Mouse (Mus musculus) forebrain, embryonic 14.5 days (tissue): ENCODE data around the gene Anapc10. TPM values are rescaled to one million over a fixed set of nuclear protein-coding genes. Genes with fewer than 3 reads are reported as not detected.
"Not testable (repeated sequence)": the region's sequence is repeated elsewhere in the genome, so short reads cannot be mapped to it uniquely, and the experiment has no call there.

ENCODE experiments used
- ATAC-seq: fragments of 200-750 bp; cut with Nextera tagmentation; 2 replicates; pipeline ENCODE4 v1.8.0; 2017; ENCODE audit warnings: mild to moderate bottlenecking, moderate library complexity
- DNase-seq: peaks from one replicate; pipeline ENCODE4 v3.0.0-alpha.2; 2015; ENCODE audit warnings: low spot score
- H3K27ac ChIP-seq: fragments of 300-500 bp; sonication (generic); 2 replicates; pipeline ENCODE4 v1.5.1; 2014; ENCODE audit warnings: low read depth, mild to moderate bottlenecking, control low read depth, low read length, moderate library complexity
- H3K27me3 ChIP-seq: fragments of 300-500 bp; sonication (generic); replicated peaks from 2 replicates; pipeline ENCODE4 v1.6.1; 2014; ENCODE audit warnings: low read length, control low read depth, mixed read lengths; ENCODE audit not compliant: control insufficient read depth, insufficient read depth
- H3K36me3 ChIP-seq: fragments of 300-500 bp; sonication (generic); 2 replicates; pipeline ENCODE4 v1.6.1; 2014; ENCODE audit warnings: low read length, control low read depth; ENCODE audit not compliant: control insufficient read depth, insufficient read depth
- H3K4me1 ChIP-seq: fragments of 300-500 bp; sonication (generic); 2 replicates; pipeline ENCODE4 v1.6.1; 2014; ENCODE audit warnings: antibody characterized with exemption, low read length, control low read depth; ENCODE audit not compliant: control insufficient read depth, insufficient read depth
- H3K4me2 ChIP-seq: fragments of 300-500 bp; sonication (generic); 2 replicates; pipeline ENCODE4 v1.6.1; 2014; ENCODE audit warnings: mild to moderate bottlenecking, control low read depth, low read length
- H3K4me3 ChIP-seq: fragments of 300-500 bp; sonication (generic); 2 replicates; pipeline ENCODE4 v1.5.1; 2014; ENCODE audit warnings: low read depth, low read length, control low read depth
- H3K9ac ChIP-seq: fragments of 300-500 bp; sonication (generic); 2 replicates; pipeline ENCODE4 v1.6.1; 2014; ENCODE audit warnings: mild to moderate bottlenecking, low read length, control low read depth, moderate library complexity
- H3K9me3 ChIP-seq: fragments of 300-500 bp; sonication (generic); replicated peaks from 2 replicates; pipeline ENCODE4 v1.6.1; 2016; ENCODE audit warnings: low read length, control low read depth, mixed read lengths; ENCODE audit not compliant: control insufficient read depth
- WGBS: fragments of 180-500 bp; shearing (Covaris S2); extraction: QIAGEN DNeasy Blood & Tissue Kit; methylation state at CpG from one replicate; pipeline ENCODE4 v1.1.7; 2014; 5-methylcytosine and 5-hydroxymethylcytosine counted together
- polyA plus RNA-seq: library from polyadenylated mRNA; unstranded; fragments of >200 nt; fragmentation: Nextera tagmentation; extraction: Ambion mirVana; gene quantifications from 2 replicates; pipeline ENCODE4 v1.2.1, GENCODE M21; 2014

Anapc10 gene
- polyA plus RNA-seq, 1 experiment from 2014 or later, result 53.5 TPM

DNA sequence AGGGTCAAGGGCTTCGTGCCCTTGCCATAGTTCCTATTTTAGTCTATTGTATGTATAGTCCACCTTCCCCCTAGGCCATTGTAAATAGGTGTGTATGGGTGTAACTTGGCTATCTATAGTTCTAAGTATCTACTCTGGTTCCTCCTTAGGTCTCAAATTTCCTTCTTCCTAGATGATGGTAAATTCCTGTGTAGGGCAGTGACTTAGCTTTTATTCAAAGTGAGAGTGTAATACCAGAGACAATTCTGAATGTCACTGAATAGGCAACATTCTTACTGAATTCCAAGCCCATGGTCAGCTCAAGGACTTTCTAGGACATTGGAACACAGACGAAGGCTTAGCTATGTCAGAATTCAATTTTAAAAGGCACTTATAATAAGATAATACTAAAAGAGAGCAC is 83.3 kb downstream of the Anapc10 start:
- not testable (repeated sequence) for H3K4me3 ChIP-seq, H3K27me3 ChIP-seq, H3K4me2 ChIP-seq, H3K27ac ChIP-seq, DNase-seq, H3K4me1 ChIP-seq, ATAC-seq, H3K36me3 ChIP-seq, H3K9me3 ChIP-seq, H3K9ac ChIP-seq
- WGBS, result 73% methylated on average over 2 of the region's 2 CpGs

DNA sequence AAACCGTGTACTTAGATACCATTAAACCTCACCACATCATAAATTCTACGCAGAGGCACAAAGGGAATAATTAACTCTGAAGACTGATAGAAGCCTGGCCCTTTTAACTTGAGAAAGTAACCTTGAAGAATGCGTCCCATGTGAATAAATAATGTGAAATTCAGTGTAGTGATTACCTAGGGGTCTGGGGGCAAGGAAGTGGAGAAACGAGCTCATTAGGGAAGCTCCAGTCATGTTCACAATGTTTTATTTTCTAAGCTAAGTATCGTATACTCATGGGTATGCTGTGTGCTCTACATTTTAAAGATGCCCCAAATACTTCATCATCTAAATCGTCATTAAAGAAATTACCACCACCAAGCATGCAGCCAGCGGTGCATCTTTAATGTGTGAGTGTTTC is 85.1 kb downstream of the Anapc10 start:
- Histone ChIP-seq H3K9ac (no peak overlapping the region), H3K4me1 (no peaks in the 10 kb centered on the region), H3K9me3 (no peaks in the 10 kb centered on the region), H3K27me3 (no peaks in the 10 kb centered on the region), H3K4me3 (no peak overlapping the region), H3K27ac (no peak overlapping the region), H3K36me3 (no peaks in the 10 kb centered on the region), H3K4me2 (no peak overlapping the region)
- ATAC-seq, result no peak
- 60% methylated on average over 7 of the region's 7 CpGs for WGBS
- DNase-seq, result no peak

DNA sequence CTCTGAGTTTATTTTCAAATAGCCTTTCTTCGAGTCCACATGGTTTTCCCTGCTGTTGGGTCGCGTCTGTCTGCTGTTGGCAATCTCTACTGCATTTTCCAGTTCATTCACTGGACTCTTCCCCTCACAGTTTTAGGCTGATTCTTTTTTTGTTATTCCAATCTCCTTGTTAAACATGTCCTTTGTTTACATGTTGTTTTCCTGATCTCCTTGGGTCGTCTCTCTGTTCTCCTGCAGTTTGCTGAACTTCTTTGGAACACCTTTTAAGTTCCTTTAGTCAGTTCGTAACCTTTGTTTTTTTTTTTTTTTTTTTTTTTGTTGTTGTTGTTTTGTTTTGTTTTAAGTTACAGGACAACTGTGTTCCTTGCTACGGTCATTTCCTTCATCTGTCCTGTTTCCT is 92.9 kb downstream of the Anapc10 start:
- DNase-seq, result no peak
- H3K9ac ChIP-seq, result no peak overlapping the region
- H3K36me3 ChIP-seq, result no peaks in the 10 kb centered on the region
- H3K4me1 ChIP-seq, result no peaks in the 10 kb centered on the region
- no peak overlapping the region for H3K4me3 ChIP-seq
- WGBS, result 81% methylated on average over 6 of the region's 6 CpGs
- H3K4me2 ChIP-seq, result no peak overlapping the region
- no peaks in the 10 kb centered on the region for H3K9me3 ChIP-seq
- no peak overlapping the region for H3K27ac ChIP-seq
- no peak for ATAC-seq
- no peaks in the 10 kb centered on the region for H3K27me3 ChIP-seq

- no peaks in the 10 kb centered on the region for H3K27me3 ChIP-seq
- no peak overlapping the region for H3K27ac ChIP-seq
- ATAC-seq (no peak), DNase-seq (no peak)
- no peaks in the 10 kb centered on the region for H3K4me1 ChIP-seq
- H3K9me3 ChIP-seq, result no peaks in the 10 kb centered on the region
- H3K4me3 ChIP-seq, result no peak overlapping the region
- WGBS, result 75% methylated on average over 6 of the region's 6 CpGs
- no peak overlapping the region for H3K4me2 ChIP-seq
- H3K9ac ChIP-seq, result no peak overlapping the region
- no peaks in the 10 kb centered on the region for H3K36me3 ChIP-seq
These were observed 95.4 kb downstream of the Anapc10 start for GRCm38 (mm10) chr8:79806971-79807370.

- no peak for ATAC-seq
- WGBS, result 90% methylated on average over 5 of the region's 5 CpGs
These were observed 114.9 kb downstream of the Anapc10 start for GRCm38 (mm10) chr8:79826534-79826933.

More at GRCm38 (mm10) chr8:79826534-79826933, 114.9 kb downstream of the Anapc10 start:
- no peak for DNase-seq
- Histone ChIP-seq H3K4me2 (no peak overlapping the region), H3K4me1 (peaks cover 3% of the 10 kb centered on the region; the same call in 1 of the 2 replicates), H3K27ac (no peak overlapping the region), H3K36me3 (no peaks in the 10 kb centered on the region), H3K27me3 (no peaks in the 10 kb centered on the region), H3K9me3 (no peaks in the 10 kb centered on the region), H3K4me3 (no peak overlapping the region), H3K9ac (no peak overlapping the region)

Other genes starting within 250 kb of the Anapc10 start
- 16.2 and 16.8 TPM in 2 replicates for gene Otud4, start 72.2 kb upstream of the Anapc10 start, polyA plus RNA-seq
- 62.6 and 75.0 TPM in 2 replicates for gene Abce1, start 80 bp upstream of the Anapc10 start, polyA plus RNA-seq